Mouse (Mus musculus): ENCODE measurements around the gene Gcgr. TPM values are rescaled to one million over a fixed set of nuclear protein-coding genes. Genes with fewer than 3 reads are reported as not detected.

Gcgr gene
- total and polyA plus RNA-seq, 3 experiments = not detected

DNA sequence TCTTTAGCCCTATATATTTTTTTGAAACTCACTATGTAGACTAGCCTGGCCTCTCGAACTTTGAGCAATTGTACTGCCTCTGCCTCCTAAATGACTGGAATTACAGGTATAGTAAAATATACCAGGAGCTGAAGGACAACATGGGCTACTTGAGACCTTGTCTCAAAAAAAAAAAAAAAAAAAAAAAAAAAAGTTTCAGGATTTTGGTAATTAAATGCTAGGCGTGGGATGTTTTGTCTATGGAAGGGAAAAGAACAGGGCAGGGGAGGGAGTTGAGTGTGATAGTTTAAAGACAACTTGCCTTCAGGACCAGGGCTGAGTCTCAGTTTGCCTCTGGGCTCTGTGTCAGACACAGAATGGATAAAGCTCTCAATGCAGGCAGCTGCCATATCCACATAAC, 44.5 kb downstream of the Gcgr start:
- H3K4me3 ChIP-seq (ENCODE audit: control insufficient read depth in 1 of 2, insufficient read depth in 1 of 2, low read depth in 2 of 2, low read length in 2 of 2) = no peak overlapping the region; a peak in 1 of 4 replicates

DNA sequence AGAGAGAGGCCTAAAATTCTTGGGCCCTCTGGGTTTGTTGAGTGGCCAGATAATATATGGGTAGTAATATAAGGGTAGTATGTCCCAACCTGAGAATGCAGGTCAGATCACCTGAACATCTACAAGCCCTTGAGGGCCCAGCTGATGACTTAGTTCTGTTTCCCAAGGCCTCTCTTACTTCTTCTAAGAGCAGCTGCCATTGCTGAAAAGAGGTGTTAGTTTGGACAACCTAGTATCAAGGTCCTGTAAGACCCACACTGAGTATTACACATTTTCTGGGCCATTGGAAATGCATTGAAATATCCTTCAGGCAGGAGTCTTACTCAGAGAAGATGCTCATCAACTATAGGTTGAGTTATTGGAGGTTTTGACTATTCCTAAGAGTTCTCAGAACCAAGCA, 45.4 kb downstream of the Gcgr start:
- no peaks in the 10 kb centered on the region for H3K27me3 ChIP-seq (ENCODE audit: control insufficient read depth in 1 of 2, insufficient read depth in 2 of 2, low read length in 2 of 2)
- H3K4me1 ChIP-seq (ENCODE audit: control insufficient read depth in 1 of 2, insufficient read depth in 2 of 2, low read length in 2 of 2) = peaks cover 8 to 23% of the 10 kb centered on the region in 2 experiments
- peaks cover 54% of the 10 kb centered on the region for H3K79me2 ChIP-seq (ENCODE audit: control insufficient read depth, insufficient read depth, low read length, poor library complexity)
- no peak overlapping the region for H3K4me3 ChIP-seq (ENCODE audit: control insufficient read depth in 1 of 2, insufficient read depth in 1 of 2, low read depth in 2 of 2, low read length in 2 of 2)
- no peaks in the 10 kb centered on the region for H3K9me3 ChIP-seq (replicated peaks; ENCODE audit: insufficient read depth, low read length)
- H3K9ac ChIP-seq (ENCODE audit: control insufficient read depth, low read depth, low read length, poor library complexity, severe bottlenecking) = no peak overlapping the region
- no peak overlapping the region for H3K27ac ChIP-seq (ENCODE audit: control insufficient read depth, low read depth, low read length)
- DNase-seq (ENCODE audit: low read depth, low spot score) = peak; percentile 50
- TF ChIP-seq MAX (IDR thresholded peaks at IDR 0.05; ENCODE audit: low read length) (no peak), POLR2A (IDR thresholded peaks at IDR 0.05; ENCODE audit: control insufficient read depth in 1 of 2, insufficient read depth in 1 of 2, low read depth in 1 of 2, low read length in 2 of 2, poor library complexity in 1 of 2) (no peak), ZMIZ1 (IDR thresholded peaks at IDR 0.05; ENCODE audit: low read depth, low read length) (no peak)
- H3K36me3 ChIP-seq (ENCODE audit: control insufficient read depth in 1 of 2, insufficient read depth in 2 of 2, low read length in 2 of 2) = peaks cover 4 to 27% of the 10 kb centered on the region in 2 experiments

More for the DNA sequence above, 44.5 kb downstream of the Gcgr start:
- no peak for DNase-seq (ENCODE audit: low read depth, low spot score)
- Histone ChIP-seq H3K9ac (ENCODE audit: control insufficient read depth, low read depth, low read length, poor library complexity, severe bottlenecking) (peak overlapping the region; percentile 92), H3K79me2 (ENCODE audit: control insufficient read depth, insufficient read depth, low read length, poor library complexity) (peaks cover 51% of the 10 kb centered on the region), H3K9me3 (replicated peaks; ENCODE audit: insufficient read depth, low read length) (no peaks in the 10 kb centered on the region), H3K27me3 (ENCODE audit: control insufficient read depth in 1 of 2, insufficient read depth in 2 of 2, low read length in 2 of 2) (no peaks in the 10 kb centered on the region), H3K4me1 (ENCODE audit: control insufficient read depth in 1 of 2, insufficient read depth in 2 of 2, low read length in 2 of 2) (peaks cover 8 to 22% of the 10 kb centered on the region in 2 experiments), H3K36me3 (ENCODE audit: control insufficient read depth in 1 of 2, insufficient read depth in 2 of 2, low read length in 2 of 2) (peaks cover 8 to 33% of the 10 kb centered on the region in 2 experiments), H3K27ac (ENCODE audit: control insufficient read depth, low read depth, low read length) (no peak overlapping the region; the same call in 1 of the 2 replicates)
- TF ChIP-seq MAX (IDR thresholded peaks at IDR 0.05; ENCODE audit: low read length) (no peak), ETS1 (IDR thresholded peaks at IDR 0.05; ENCODE audit: low read depth, low read length) (no peak), GATA1 (IDR thresholded peaks at IDR 0.05; ENCODE audit: low read depth, low read length) (no peak), SIN3A (IDR thresholded peaks at IDR 0.05; ENCODE audit: low read length) (no peak), GABPA (IDR thresholded peaks at IDR 0.05; ENCODE audit: low read depth, low read length) (no peak), POLR2A (IDR thresholded peaks at IDR 0.05; ENCODE audit: control insufficient read depth in 1 of 2, insufficient read depth in 1 of 2, low read depth in 1 of 2, low read length in 2 of 2, poor library complexity in 1 of 2) (peak in 1 of 2 experiments; percentile 10; a peak in 1 of 4 replicates), MAZ (IDR thresholded peaks at IDR 0.05; ENCODE audit: low read depth, low read length) (no peak), ZNF384 (IDR thresholded peaks at IDR 0.05; ENCODE audit: low read depth, low read length) (peak; percentile 79), RAD21 (IDR thresholded peaks at IDR 0.05; ENCODE audit: low read depth, low read length) (no peak), MAFK (IDR thresholded peaks at IDR 0.05; ENCODE audit: borderline replicate concordance, low read depth, low read length) (no peak)

DNA sequence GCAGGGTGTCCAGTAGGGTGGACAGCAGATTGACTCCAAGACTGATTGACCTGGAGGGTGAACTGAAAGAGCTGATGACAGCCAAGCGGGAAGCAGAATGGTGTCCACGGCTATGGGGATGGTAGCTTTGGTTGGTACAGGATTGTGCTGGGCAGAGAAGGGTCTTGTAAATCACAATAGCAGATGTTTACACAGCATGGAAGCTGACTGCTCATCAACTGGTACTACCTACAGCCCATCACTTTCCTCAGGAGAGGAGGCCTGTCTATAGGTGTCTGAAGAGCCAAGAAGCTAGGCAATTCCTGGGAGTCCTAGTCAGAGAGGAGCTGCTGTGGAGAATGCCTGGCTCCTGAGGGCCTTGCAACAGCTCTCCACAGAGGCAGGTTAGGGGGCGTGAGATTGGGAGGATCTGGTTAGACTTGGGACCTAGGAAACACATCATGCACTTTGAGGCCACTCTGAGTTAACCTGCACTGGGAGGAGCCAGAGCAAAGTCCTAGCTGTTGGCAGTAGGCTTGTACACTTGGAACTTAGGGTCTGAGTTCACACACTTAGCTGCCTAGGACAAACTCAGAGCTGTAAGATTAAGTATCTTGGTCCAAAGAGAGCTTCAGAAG, 46.0 kb downstream of the Gcgr start:
- DNase-seq (ENCODE audit: low read depth, low spot score) = peak; percentile 44
- Histone ChIP-seq H3K9ac (ENCODE audit: control insufficient read depth, low read depth, low read length, poor library complexity, severe bottlenecking) (no peak overlapping the region), H3K9me3 (replicated peaks; ENCODE audit: insufficient read depth, low read length) (no peaks in the 10 kb centered on the region), H3K79me2 (ENCODE audit: control insufficient read depth, insufficient read depth, low read length, poor library complexity) (peaks cover 54% of the 10 kb centered on the region), H3K4me1 (ENCODE audit: control insufficient read depth in 1 of 2, insufficient read depth in 2 of 2, low read length in 2 of 2) (peaks cover 8 to 18% of the 10 kb centered on the region in 2 experiments), H3K4me3 (ENCODE audit: control insufficient read depth in 1 of 2, insufficient read depth in 1 of 2, low read depth in 2 of 2, low read length in 2 of 2) (no peak overlapping the region), H3K36me3 (ENCODE audit: control insufficient read depth in 1 of 2, insufficient read depth in 2 of 2, low read length in 2 of 2) (peaks cover 4 to 22% of the 10 kb centered on the region in 2 experiments; a peak in 3 of 4 replicates), H3K27ac (ENCODE audit: control insufficient read depth, low read depth, low read length) (no peak overlapping the region), H3K27me3 (ENCODE audit: control insufficient read depth in 1 of 2, insufficient read depth in 2 of 2, low read length in 2 of 2) (no peaks in the 10 kb centered on the region)
- no peak for TF ChIP-seq KAT2A (conservative IDR thresholded peaks at IDR 0.05; ENCODE audit: low read depth, low read length)
- TF ChIP-seq NRF1 (IDR thresholded peaks at IDR 0.05; ENCODE audit: insufficient read depth, low read depth, low read length, poor library complexity, severe bottlenecking) = no peak
- TF ChIP-seq TCF12 (IDR thresholded peaks at IDR 0.05; ENCODE audit: low read depth, low read length) = no peak
- peak; percentile 16 for TF ChIP-seq POLR2AphosphoS2 (IDR thresholded peaks at IDR 0.05; ENCODE audit: low read length)
- TF ChIP-seq CTCF (IDR thresholded peaks at IDR 0.05 in 2 of 3, conservative IDR thresholded peaks at IDR 0.05 in 1 of 3; ENCODE audit: control insufficient read depth in 1 of 3, insufficient read depth in 1 of 3, low read depth in 2 of 3, low read length in 3 of 3, poor library complexity in 1 of 3, severe bottlenecking in 1 of 3) = no peak
- no peak for TF ChIP-seq GABPA (IDR thresholded peaks at IDR 0.05; ENCODE audit: low read depth, low read length)
- TF ChIP-seq EP300 (IDR thresholded peaks at IDR 0.05; ENCODE audit: low read depth in 1 of 2, low read length in 2 of 2) = no peak
- no peak for TF ChIP-seq ETS1 (IDR thresholded peaks at IDR 0.05; ENCODE audit: low read depth, low read length)
- peak in 1 of 2 experiments; percentile 54; a peak in 2 of 4 replicates for TF ChIP-seq POLR2A (IDR thresholded peaks at IDR 0.05; ENCODE audit: control insufficient read depth in 1 of 2, insufficient read depth in 1 of 2, low read depth in 1 of 2, low read length in 2 of 2, poor library complexity in 1 of 2)
- TF ChIP-seq USF2 (IDR thresholded peaks at IDR 0.05; ENCODE audit: borderline replicate concordance in 1 of 2, insufficient read depth in 1 of 2, low read depth in 1 of 2, low read length in 2 of 2) = no peak

Measured in MEL (cell line).